Mouse (Mus musculus) limb, embryonic 15.5 days (tissue): Measurements from ENCODE around the gene Fbxo9. TPM values are rescaled to one million over a fixed set of nuclear protein-coding genes. Genes with fewer than 3 reads are reported as not detected.

Experiments used
- ATAC-seq: fragments of 200-750 bp; cut with Nextera tagmentation; 2 replicates; pipeline ENCODE4 v1.8.0; 2017; ENCODE audit warnings: low read depth, moderate TSS enrichment; ENCODE audit not compliant: insufficient number of reproducible peaks, low FRiP score, low TSS enrichment
- H3K27ac ChIP-seq: fragments of 300-500 bp; sonication (generic); 2 replicates; pipeline ENCODE4 v1.5.1; 2015; ENCODE audit warnings: moderate library complexity, mild to moderate bottlenecking, inconsistent platforms
- H3K27me3 ChIP-seq: fragments of 300-500 bp; sonication (generic); 2 replicates; pipeline ENCODE4 v1.6.1; 2015; ENCODE audit warnings: inconsistent platforms
- H3K36me3 ChIP-seq: fragments of 300-500 bp; sonication (generic); 2 replicates; pipeline ENCODE4 v1.6.1; 2015; ENCODE audit warnings: inconsistent platforms
- H3K4me1 ChIP-seq: fragments of 300-500 bp; sonication (generic); 2 replicates; pipeline ENCODE4 v1.6.1; 2015; ENCODE audit warnings: inconsistent platforms
- H3K4me2 ChIP-seq: fragments of 300-500 bp; sonication (generic); 2 replicates; pipeline ENCODE4 v1.6.1; 2015; ENCODE audit warnings: mild to moderate bottlenecking, inconsistent platforms
- H3K4me3 ChIP-seq: fragments of 300-500 bp; sonication (generic); 2 replicates; pipeline ENCODE4 v1.5.1; 2015; ENCODE audit warnings: mild to moderate bottlenecking, inconsistent platforms
- H3K9ac ChIP-seq: fragments of 300-500 bp; sonication (generic); 2 replicates; pipeline ENCODE4 v1.6.1; 2015; ENCODE audit warnings: inconsistent platforms
- H3K9me3 ChIP-seq: fragments of 300-500 bp; sonication (generic); 2 replicates; pipeline ENCODE4 v1.6.1; 2016; ENCODE audit warnings: inconsistent platforms
- WGBS: fragments of 180-500 bp; shearing (Covaris S2); methylation state at CpG from one replicate; pipeline ENCODE4 v1.1.7; 2015; 5-methylcytosine and 5-hydroxymethylcytosine counted together
- polyA plus RNA-seq: library from polyadenylated mRNA; unstranded; fragments of >200 nt; fragmentation: Nextera tagmentation; extraction: Ambion mirVana; gene quantifications from 2 replicates; pipeline ENCODE4 v1.2.1, GENCODE M21; 2015

The Fbxo9 gene
- polyA plus RNA-seq, 1 experiment from 2014 or later: 41.2 TPM

GRCm38 (mm10) chr9:78059525-78060120 is 49.2 kb downstream of the Fbxo9 start:
- Histone ChIP-seq H3K4me2 (no peak overlapping the region), H3K9me3 (no peaks in the 10 kb centered on the region), H3K36me3 (no peaks in the 10 kb centered on the region), H3K9ac (no peak overlapping the region), H3K4me3 (no peak overlapping the region), H3K27me3 (no peaks in the 10 kb centered on the region), H3K4me1 (peaks cover 12% of the 10 kb centered on the region), H3K27ac (no peak overlapping the region)
- WGBS: 72% methylated on average over 16 of the region's 16 CpGs
- ATAC-seq: no peak

DNA sequence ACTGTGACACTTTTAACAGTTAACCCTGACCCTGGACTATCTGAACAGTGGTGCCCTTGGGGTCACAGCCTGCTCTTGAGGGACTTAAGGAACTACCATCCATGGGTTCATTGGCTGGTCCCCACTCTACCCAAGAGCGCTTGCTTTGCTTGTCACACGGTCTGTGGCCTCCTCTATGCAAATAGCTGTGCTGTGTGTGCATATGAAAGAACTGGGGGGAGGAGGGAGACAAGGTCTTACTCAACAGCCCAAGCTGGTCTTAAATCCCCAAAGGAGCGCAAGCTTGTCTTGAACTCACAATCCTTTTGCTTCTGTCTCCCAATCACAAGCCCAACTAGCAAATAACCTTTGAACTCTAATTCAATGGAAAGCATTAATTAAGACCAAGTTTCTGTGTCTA is 54.6 kb downstream of the Fbxo9 start:
- no peak overlapping the region for H3K4me3 ChIP-seq
- no peak overlapping the region for H3K4me2 ChIP-seq
- H3K4me1 ChIP-seq: 0 out of 2 replicates have a peak, but pooled peaks cover 3% of the 10 kb centered on the region
- ATAC-seq: no peak
- no peaks in the 10 kb centered on the region for H3K9me3 ChIP-seq
- no peak overlapping the region for H3K9ac ChIP-seq
- H3K36me3 ChIP-seq: no peaks in the 10 kb centered on the region
- H3K27ac ChIP-seq: no peak overlapping the region
- H3K27me3 ChIP-seq: no peaks in the 10 kb centered on the region
- WGBS: 83% methylated on average over 3 of the region's 3 CpGs

GRCm38 (mm10) chr9:78053821-78054220 is 55.0 kb downstream of the Fbxo9 start:
- ATAC-seq: no peak
- H3K9me3 ChIP-seq: no peaks in the 10 kb centered on the region
- H3K4me1 ChIP-seq: 0 out of 2 replicates have a peak, but pooled peaks cover under 1% of the 10 kb centered on the region
- H3K4me3 ChIP-seq: no peak overlapping the region
- no peaks in the 10 kb centered on the region for H3K27me3 ChIP-seq
- H3K27ac ChIP-seq: no peak overlapping the region
- no peak overlapping the region for H3K9ac ChIP-seq
- H3K4me2 ChIP-seq: no peak overlapping the region
- 69% methylated on average over 8 of the region's 8 CpGs for WGBS
- H3K36me3 ChIP-seq: no peaks in the 10 kb centered on the region

DNA sequence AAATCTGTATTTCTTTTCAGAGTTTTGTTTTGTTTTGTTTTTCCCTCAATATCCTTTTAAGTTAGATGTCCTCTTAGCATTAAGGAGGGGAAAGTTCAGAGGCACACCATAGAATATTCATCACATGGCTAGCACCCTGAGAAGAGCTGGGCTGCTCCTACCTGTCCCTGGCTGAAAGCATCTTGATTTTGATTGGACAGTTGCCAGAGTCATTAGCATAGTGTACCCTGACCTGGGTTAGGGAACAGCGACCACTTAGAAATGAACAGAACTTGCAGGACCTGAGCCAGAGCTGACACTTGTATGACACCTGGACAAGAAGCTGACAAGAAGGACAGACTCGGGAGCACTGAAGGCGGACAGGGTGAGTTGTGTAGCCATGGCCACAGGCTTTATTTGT is 57.2 kb downstream of the Fbxo9 start, which contains the start of gene Gcm1:
Gene Gcm1 (plus strand): TSS at position 248 of the 400 bp plus-strand sequence.
- 42% methylated on average over 3 of the region's 3 CpGs for WGBS
- ATAC-seq: no peak
- no peak within 1 kb of the TSS for H3K9ac ChIP-seq

DNA sequence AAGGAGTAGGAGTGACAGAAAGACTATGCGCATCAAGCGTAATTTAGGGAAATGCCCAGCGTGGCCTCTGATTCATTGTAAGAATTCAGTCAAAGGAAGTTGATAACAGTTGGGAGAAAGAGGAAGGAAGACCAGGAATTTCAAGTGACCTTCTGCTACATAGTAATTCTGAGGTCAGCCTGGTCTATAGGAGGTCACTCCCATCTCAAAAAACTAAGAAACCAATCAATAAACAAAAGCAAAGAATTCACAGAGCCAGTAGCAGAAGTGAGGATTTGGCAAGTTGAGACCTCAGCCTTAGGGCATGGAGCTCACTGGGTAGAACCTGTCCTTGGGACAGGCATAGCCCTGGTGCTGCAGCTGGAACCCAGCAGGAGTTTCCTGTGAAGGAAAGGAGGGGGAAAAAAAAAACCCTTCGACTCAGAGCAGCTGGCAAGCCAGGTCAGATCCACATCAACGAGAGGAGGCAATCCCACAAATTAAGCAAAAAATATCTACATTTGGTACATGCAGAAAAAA is 58.4 kb downstream of the Fbxo9 start:
- no peaks in the 10 kb centered on the region for H3K4me1 ChIP-seq
- H3K9me3 ChIP-seq: no peaks in the 10 kb centered on the region
- WGBS: 50% methylated on average over 5 of the region's 5 CpGs
- H3K36me3 ChIP-seq: no peaks in the 10 kb centered on the region
- no peak overlapping the region for H3K9ac ChIP-seq
- no peaks in the 10 kb centered on the region for H3K27me3 ChIP-seq
- no peak overlapping the region for H3K27ac ChIP-seq
- ATAC-seq: no peak
- H3K4me3 ChIP-seq: no peak overlapping the region
- H3K4me2 ChIP-seq: no peak overlapping the region

More for the DNA sequence above, 57.2 kb downstream of the Fbxo9 start, which contains the start of gene Gcm1:
- Histone ChIP-seq H3K4me2 (no peak within 1 kb of the TSS), H3K4me1 (no peaks in the 10 kb centered on the region), H3K9me3 (no peaks in the 10 kb centered on the region), H3K4me3 (no peak within 1 kb of the TSS), H3K27me3 (no peaks in the 10 kb centered on the region), H3K27ac (no peak within 1 kb of the TSS), H3K36me3 (no peaks in the 10 kb centered on the region)

GRCm38 (mm10) chr9:78046755-78047154 is 62.1 kb downstream of the Fbxo9 start:
- no peak overlapping the region for H3K27ac ChIP-seq
- no peaks in the 10 kb centered on the region for H3K27me3 ChIP-seq
- WGBS: 61% methylated on average over 20 of the region's 20 CpGs
- no peak for ATAC-seq
- no peaks in the 10 kb centered on the region for H3K9me3 ChIP-seq
- H3K4me1 ChIP-seq: peaks cover 6% of the 10 kb centered on the region; the same call in 1 of the 2 replicates
- H3K36me3 ChIP-seq: no peaks in the 10 kb centered on the region
- no peak overlapping the region for H3K4me2 ChIP-seq
- H3K9ac ChIP-seq: no peak overlapping the region
- H3K4me3 ChIP-seq: no peak overlapping the region; the same call in 1 of the 2 replicates

GRCm38 (mm10) chr9:78045171-78045570 is 63.7 kb downstream of the Fbxo9 start:
- ATAC-seq: 0 out of 2 replicates have a peak, but pooled peaks have one; percentile 14
- WGBS: 43% methylated on average over 6 of the region's 6 CpGs
- no peaks in the 10 kb centered on the region for H3K27me3 ChIP-seq
- peaks cover 6% of the 10 kb centered on the region; the same call in 1 of the 2 replicates for H3K4me1 ChIP-seq
- H3K9ac ChIP-seq: no peak overlapping the region
- no peak overlapping the region for H3K27ac ChIP-seq
- no peak overlapping the region for H3K4me2 ChIP-seq
- no peak overlapping the region for H3K4me3 ChIP-seq
- no peaks in the 10 kb centered on the region for H3K36me3 ChIP-seq
- H3K9me3 ChIP-seq: no peaks in the 10 kb centered on the region

DNA sequence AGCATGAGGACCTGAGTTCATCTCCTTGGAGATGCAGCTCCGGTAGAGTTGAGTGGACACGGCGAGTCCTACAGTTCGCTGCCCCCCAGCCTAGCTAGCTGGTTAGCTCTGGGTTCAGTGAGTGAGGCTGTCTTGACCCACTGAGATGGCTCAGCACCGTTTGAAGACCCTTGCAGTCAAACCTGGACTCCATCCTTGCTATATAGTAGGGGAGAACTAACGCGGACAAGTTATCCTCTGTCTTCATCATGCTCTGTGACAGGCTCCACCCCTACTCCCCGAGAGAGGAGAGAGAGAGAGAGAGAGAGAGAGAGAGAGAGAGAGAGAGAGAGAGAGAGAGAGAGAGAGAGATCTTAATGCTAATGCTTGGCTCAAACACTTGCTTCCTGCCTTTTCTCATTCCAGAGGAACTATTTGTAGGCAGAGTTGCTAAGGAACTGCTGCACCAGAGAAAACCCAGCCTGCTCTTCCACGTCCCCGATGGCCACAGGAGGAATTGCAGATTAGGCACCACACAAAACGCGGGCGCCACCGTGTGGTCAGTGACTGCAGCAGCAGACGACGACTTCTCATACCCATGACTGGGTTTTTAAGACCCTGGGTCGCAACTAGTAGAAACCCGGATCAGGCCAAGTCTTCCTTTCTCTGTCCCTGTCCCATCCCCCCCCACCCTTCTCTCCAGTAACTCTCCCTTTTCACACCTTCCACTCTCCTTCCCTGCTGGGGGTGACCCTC is 69.9 kb downstream of the Fbxo9 start:
- H3K9ac ChIP-seq: no peak overlapping the region
- H3K27me3 ChIP-seq: no peaks in the 10 kb centered on the region
- 38% methylated on average over 18 of the region's 18 CpGs for WGBS
- no peak overlapping the region for H3K4me2 ChIP-seq
- no peaks in the 10 kb centered on the region for H3K9me3 ChIP-seq
- H3K36me3 ChIP-seq: no peaks in the 10 kb centered on the region
- 0 out of 2 replicates have a peak, but pooled peaks cover 3% of the 10 kb centered on the region for H3K4me1 ChIP-seq
- no peak overlapping the region for H3K27ac ChIP-seq
- ATAC-seq: no peak
- H3K4me3 ChIP-seq: no peak overlapping the region

- no peak overlapping the region for H3K27ac ChIP-seq
- H3K36me3 ChIP-seq: no peaks in the 10 kb centered on the region
- H3K4me3 ChIP-seq: no peak overlapping the region
- no peak for ATAC-seq
- H3K4me1 ChIP-seq: 0 out of 2 replicates have a peak, but pooled peaks cover 3% of the 10 kb centered on the region
- WGBS: 87% methylated on average over 8 of the region's 8 CpGs
- H3K9me3 ChIP-seq: no peaks in the 10 kb centered on the region
- no peaks in the 10 kb centered on the region for H3K27me3 ChIP-seq
- H3K4me2 ChIP-seq: no peak overlapping the region
- no peak overlapping the region for H3K9ac ChIP-seq
Observed at GRCm38 (mm10) chr9:78035831-78036230, 73.0 kb downstream of the Fbxo9 start.

DNA sequence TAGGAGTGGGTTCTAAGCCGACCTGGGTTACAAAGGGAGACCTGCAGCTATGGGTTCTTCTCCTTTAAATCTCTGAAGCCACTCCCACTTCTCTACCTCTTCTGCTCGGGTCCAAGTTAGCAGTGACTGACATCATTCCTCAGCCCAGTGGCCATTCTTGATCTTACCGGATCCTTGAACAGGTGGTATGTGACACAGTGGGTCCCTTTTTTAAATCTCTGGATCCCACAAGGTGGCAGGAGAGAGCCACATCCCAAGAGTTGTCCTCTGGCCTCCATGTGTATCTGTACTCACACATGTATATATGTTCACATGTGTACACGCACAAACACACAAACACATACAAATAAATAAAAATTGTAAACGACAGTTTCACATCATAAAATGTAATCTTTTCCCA is 73.6 kb downstream of the Fbxo9 start:
- 0 out of 2 replicates have a peak, but pooled peaks cover 3% of the 10 kb centered on the region for H3K4me1 ChIP-seq
- H3K9me3 ChIP-seq: no peaks in the 10 kb centered on the region
- no peaks in the 10 kb centered on the region for H3K36me3 ChIP-seq
- H3K27me3 ChIP-seq: no peaks in the 10 kb centered on the region
- H3K4me2 ChIP-seq: no peak overlapping the region
- 72% methylated on average over 5 of the region's 5 CpGs for whole genome bisulfite sequencing
- no peak overlapping the region for H3K9ac ChIP-seq
- no peak for ATAC-seq
- no peak overlapping the region for H3K27ac ChIP-seq
- H3K4me3 ChIP-seq: no peak overlapping the region

DNA sequence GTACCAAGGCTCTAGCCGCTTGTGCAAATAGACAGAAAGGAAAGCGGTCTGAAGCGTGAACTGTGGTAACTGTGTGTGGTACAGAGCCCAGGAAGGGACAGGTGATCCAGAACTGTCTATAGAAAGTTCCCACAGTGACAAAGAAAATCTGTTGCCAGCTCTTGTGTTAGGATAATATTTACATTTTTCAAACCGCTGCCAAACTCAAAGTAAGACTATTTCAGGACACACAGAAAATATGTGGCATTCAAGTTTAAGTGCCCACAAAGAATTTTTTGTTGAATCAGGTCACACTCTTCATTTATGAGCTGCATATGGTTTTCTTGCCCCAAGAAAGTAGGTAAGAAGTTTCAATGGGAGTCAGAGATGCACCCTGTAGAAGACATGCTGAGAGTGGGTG is 75.9 kb downstream of the Fbxo9 start:
- Histone ChIP-seq H3K9ac (no peak overlapping the region), H3K27me3 (no peaks in the 10 kb centered on the region), H3K4me1 (no peaks in the 10 kb centered on the region), H3K9me3 (no peaks in the 10 kb centered on the region), H3K27ac (no peak overlapping the region), H3K4me2 (no peak overlapping the region), H3K36me3 (no peaks in the 10 kb centered on the region), H3K4me3 (no peak overlapping the region)
- WGBS: 89% methylated on average over 4 of the region's 4 CpGs
- no peak for ATAC-seq
